Mouse (Mus musculus): ENCODE results near the gene E130116L18Rik.

DNA sequence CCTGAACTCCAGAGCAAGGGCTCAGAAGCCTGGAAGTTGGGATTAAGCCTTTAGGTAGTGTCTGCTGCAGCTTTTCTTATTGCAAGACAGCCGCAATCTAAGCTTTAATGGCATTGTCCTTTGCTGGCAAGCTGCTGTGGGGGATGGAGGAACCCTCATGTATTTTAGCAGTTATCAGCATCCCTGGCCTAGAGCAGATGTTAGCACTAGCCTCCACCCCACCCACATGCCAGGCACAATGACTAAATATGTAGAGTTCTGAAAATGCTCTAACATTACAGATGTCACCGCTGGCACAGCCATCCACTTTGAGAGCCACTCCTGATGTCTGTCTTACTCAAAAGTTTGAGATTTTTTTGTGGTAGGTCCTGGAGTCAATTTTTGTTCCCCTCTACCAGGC lies 33.7 kb upstream of the E130116L18Rik start:
- no peak for TF ChIP-seq CTCF (IDR thresholded peaks at IDR 0.05; ENCODE audit: low read depth, low read length)
- TF ChIP-seq POLR2A (IDR thresholded peaks at IDR 0.05; ENCODE audit: extremely low read depth, insufficient read depth, low read length) = no peak

Data from liver, adult 2 months (tissue).